Mouse (Mus musculus): ENCODE data around the gene Cldn6. TPM values are rescaled to one million over a fixed set of nuclear protein-coding genes. Genes with fewer than 3 reads are reported as not detected.
A peak's percentile ranks its signal among the peaks of the same experiment; 100 is the strongest.

Cldn6 gene
- polyA plus RNA-seq, 1 experiment from 2014 or later = 2.3 TPM

GRCm38 (mm10) chr17:23700079-23700478 lies 21.0 kb downstream of the Cldn6 start:
- peaks cover 22% of the 10 kb centered on the region for H3K27me3 ChIP-seq (ENCODE audit: control insufficient read depth, insufficient read depth, low read length)
- H3K36me3 ChIP-seq (ENCODE audit: control insufficient read depth, insufficient read depth, low read length) = no peaks in the 10 kb centered on the region
- DNase-seq (ENCODE audit: low spot score, missing footprints) (peak; percentile 93), ATAC-seq (ENCODE audit: low FRiP score) (peak; percentile 96)
- H3K9me3 ChIP-seq (ENCODE audit: control insufficient read depth, low read length) = no peaks in the 10 kb centered on the region
- H3K27ac ChIP-seq (ENCODE audit: low read depth, low read length) = no peak overlapping the region
- under 1% methylated on average over 21 of the region's 28 CpGs for WGBS
- H3K4me3 ChIP-seq (ENCODE audit: low read depth, low read length) = peak overlapping the region; percentile 67
- no peaks in the 10 kb centered on the region; the same call in 1 of the 2 replicates for H3K4me1 ChIP-seq (ENCODE audit: control insufficient read depth, insufficient read depth, low read length)
- peak overlapping the region; percentile 99 for H3K4me2 ChIP-seq
- H3K9ac ChIP-seq (ENCODE audit: low read length) = peak overlapping the region; percentile 54

- Histone ChIP-seq H3K27me3 (ENCODE audit: control insufficient read depth, insufficient read depth, low read length) (peaks cover 18% of the 10 kb centered on the region), H3K9me3 (ENCODE audit: control insufficient read depth, low read length) (no peaks in the 10 kb centered on the region), H3K4me3 (ENCODE audit: low read depth, low read length) (no peak overlapping the region), H3K9ac (ENCODE audit: low read length) (no peak overlapping the region), H3K36me3 (ENCODE audit: control insufficient read depth, insufficient read depth, low read length) (no peaks in the 10 kb centered on the region), H3K27ac (ENCODE audit: low read depth, low read length) (no peak overlapping the region), H3K4me2 (no peak overlapping the region), H3K4me1 (ENCODE audit: control insufficient read depth, insufficient read depth, low read length) (no peaks in the 10 kb centered on the region; the same call in 1 of the 2 replicates)
- WGBS = 88% methylated on average over 9 of the region's 9 CpGs
- no peak for DNase-seq (ENCODE audit: low spot score, missing footprints)
- ATAC-seq (ENCODE audit: low FRiP score) = no peak
These were observed 24.3 kb downstream of the Cldn6 start for GRCm38 (mm10) chr17:23703301-23703700.

DNA sequence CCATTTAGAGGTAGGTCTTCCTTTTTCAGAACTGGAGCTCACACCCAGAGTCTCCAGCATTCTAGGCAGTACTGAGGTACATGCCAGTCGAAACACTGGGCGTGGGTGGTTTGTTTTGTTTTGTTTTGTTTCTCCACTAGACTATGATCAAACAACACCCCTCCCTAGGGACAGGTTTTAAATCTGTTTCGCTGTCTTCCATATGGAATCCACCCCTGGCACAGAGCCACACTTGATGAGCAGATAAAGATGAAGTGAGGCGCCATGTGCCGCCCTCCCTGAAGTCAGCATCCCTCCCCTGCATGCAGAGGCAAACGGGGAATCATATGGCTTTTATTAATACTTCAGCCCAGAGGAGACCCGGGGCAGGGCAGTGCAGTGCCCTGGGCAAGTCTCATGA lies 25.7 kb downstream of the Cldn6 start:
- Histone ChIP-seq H3K9ac (ENCODE audit: low read length) (no peak overlapping the region), H3K36me3 (ENCODE audit: control insufficient read depth, insufficient read depth, low read length) (no peaks in the 10 kb centered on the region), H3K27ac (ENCODE audit: low read depth, low read length) (no peak overlapping the region), H3K4me3 (ENCODE audit: low read depth, low read length) (no peak overlapping the region), H3K27me3 (ENCODE audit: control insufficient read depth, insufficient read depth, low read length) (peaks cover 6% of the 10 kb centered on the region), H3K9me3 (ENCODE audit: control insufficient read depth, low read length) (no peaks in the 10 kb centered on the region), H3K4me1 (ENCODE audit: control insufficient read depth, insufficient read depth, low read length) (no peaks in the 10 kb centered on the region), H3K4me2 (no peak overlapping the region)
- no peak for ATAC-seq (ENCODE audit: low FRiP score)
- 70% methylated on average over 7 of the region's 7 CpGs for WGBS
- no peak for DNase-seq (ENCODE audit: low spot score, missing footprints)

- no peak overlapping the region for H3K4me3 ChIP-seq (ENCODE audit: low read depth, low read length)
- WGBS = 68% methylated on average over 7 of the region's 7 CpGs
- H3K9me3 ChIP-seq (ENCODE audit: control insufficient read depth, low read length) = no peaks in the 10 kb centered on the region
- H3K9ac ChIP-seq (ENCODE audit: low read length) = no peak overlapping the region
- ATAC-seq (ENCODE audit: low FRiP score) (peak; percentile 25; the same call in 1 of the 2 replicates), DNase-seq (ENCODE audit: low spot score, missing footprints) (no peak)
- H3K4me2 ChIP-seq = no peak overlapping the region
- no peaks in the 10 kb centered on the region; the same call in 1 of the 2 replicates for H3K27me3 ChIP-seq (ENCODE audit: control insufficient read depth, insufficient read depth, low read length)
- no peaks in the 10 kb centered on the region for H3K4me1 ChIP-seq (ENCODE audit: control insufficient read depth, insufficient read depth, low read length)
- H3K36me3 ChIP-seq (ENCODE audit: control insufficient read depth, insufficient read depth, low read length) = no peaks in the 10 kb centered on the region
- H3K27ac ChIP-seq (ENCODE audit: low read depth, low read length) = no peak overlapping the region
These were observed 26.6 kb downstream of the Cldn6 start for GRCm38 (mm10) chr17:23705525-23706104.

- Histone ChIP-seq H3K9me3 (ENCODE audit: control insufficient read depth, low read length) (no peaks in the 10 kb centered on the region), H3K4me3 (ENCODE audit: low read depth, low read length) (no peak overlapping the region), H3K4me2 (no peak overlapping the region), H3K27ac (ENCODE audit: low read depth, low read length) (no peak overlapping the region), H3K9ac (ENCODE audit: low read length) (no peak overlapping the region), H3K36me3 (ENCODE audit: control insufficient read depth, insufficient read depth, low read length) (no peaks in the 10 kb centered on the region), H3K4me1 (ENCODE audit: control insufficient read depth, insufficient read depth, low read length) (no peaks in the 10 kb centered on the region), H3K27me3 (ENCODE audit: control insufficient read depth, insufficient read depth, low read length) (no peaks in the 10 kb centered on the region; the same call in 1 of the 2 replicates)
- whole genome bisulfite sequencing = 1% methylated on average over 3 of the region's 3 CpGs
- ATAC-seq (ENCODE audit: low FRiP score) = peak; percentile 74
- peak; percentile 95 for DNase-seq (ENCODE audit: low spot score, missing footprints)
These were observed 27.2 kb downstream of the Cldn6 start for GRCm38 (mm10) chr17:23706212-23706611.

- Histone ChIP-seq H3K4me2 (no peak overlapping the region), H3K4me3 (ENCODE audit: low read depth, low read length) (no peak overlapping the region), H3K9ac (ENCODE audit: low read length) (no peak overlapping the region), H3K27me3 (ENCODE audit: control insufficient read depth, insufficient read depth, low read length) (no peaks in the 10 kb centered on the region), H3K4me1 (ENCODE audit: control insufficient read depth, insufficient read depth, low read length) (no peaks in the 10 kb centered on the region), H3K27ac (ENCODE audit: low read depth, low read length) (no peak overlapping the region), H3K9me3 (ENCODE audit: control insufficient read depth, low read length) (no peaks in the 10 kb centered on the region), H3K36me3 (ENCODE audit: control insufficient read depth, insufficient read depth, low read length) (no peaks in the 10 kb centered on the region)
- 78% methylated on average over 2 of the region's 2 CpGs for WGBS
- ATAC-seq (ENCODE audit: low FRiP score) = no peak
- DNase-seq (ENCODE audit: low spot score, missing footprints) = peak; percentile 33
These were observed 38.0 kb downstream of the Cldn6 start for GRCm38 (mm10) chr17:23717003-23717402.

DNA sequence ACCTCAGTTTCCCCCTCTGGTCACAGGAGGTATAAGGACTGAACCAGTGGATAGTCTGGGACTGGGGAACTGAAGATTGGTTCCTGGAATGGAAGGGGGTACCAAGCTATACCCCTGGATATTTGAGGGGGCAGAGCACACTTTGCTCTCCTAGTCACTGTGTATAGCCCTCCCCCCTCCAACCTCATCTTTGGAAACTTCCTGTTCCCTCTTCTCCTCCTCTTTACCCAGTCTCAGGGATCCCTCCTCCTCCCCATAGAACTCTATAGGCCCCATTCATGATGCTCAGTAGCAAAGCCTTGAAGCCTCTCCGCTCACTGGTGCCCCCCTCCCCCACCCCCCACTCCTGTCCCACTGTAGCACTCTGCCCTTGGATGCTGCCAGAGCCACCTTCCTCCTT lies 40.4 kb downstream of the Cldn6 start:
- Histone ChIP-seq H3K4me1 (ENCODE audit: control insufficient read depth, insufficient read depth, low read length) (no peaks in the 10 kb centered on the region), H3K27me3 (ENCODE audit: control insufficient read depth, insufficient read depth, low read length) (no peaks in the 10 kb centered on the region), H3K4me2 (no peak overlapping the region), H3K9ac (ENCODE audit: low read length) (no peak overlapping the region), H3K27ac (ENCODE audit: low read depth, low read length) (no peak overlapping the region), H3K36me3 (ENCODE audit: control insufficient read depth, insufficient read depth, low read length) (no peaks in the 10 kb centered on the region), H3K4me3 (ENCODE audit: low read depth, low read length) (no peak overlapping the region), H3K9me3 (ENCODE audit: control insufficient read depth, low read length) (no peaks in the 10 kb centered on the region)
- ATAC-seq (ENCODE audit: low FRiP score) = no peak
- 9% methylated on average over 1 of the region's 1 CpGs for WGBS
- DNase-seq (ENCODE audit: low spot score, missing footprints) = no peak

GRCm38 (mm10) chr17:23721886-23722285 lies 42.8 kb downstream of the Cldn6 start:
- 91% methylated on average over 2 of the region's 2 CpGs for WGBS
- Histone ChIP-seq H3K9me3 (ENCODE audit: control insufficient read depth, low read length) (no peaks in the 10 kb centered on the region), H3K27ac (ENCODE audit: low read depth, low read length) (no peak overlapping the region), H3K4me1 (ENCODE audit: control insufficient read depth, insufficient read depth, low read length) (peaks cover 6% of the 10 kb centered on the region; the same call in 1 of the 2 replicates), H3K36me3 (ENCODE audit: control insufficient read depth, insufficient read depth, low read length) (no peaks in the 10 kb centered on the region), H3K4me2 (no peak overlapping the region), H3K9ac (ENCODE audit: low read length) (no peak overlapping the region), H3K4me3 (ENCODE audit: low read depth, low read length) (no peak overlapping the region), H3K27me3 (ENCODE audit: control insufficient read depth, insufficient read depth, low read length) (no peaks in the 10 kb centered on the region)
- DNase-seq (ENCODE audit: low spot score, missing footprints) = no peak
- no peak for ATAC-seq (ENCODE audit: low FRiP score)

DNA sequence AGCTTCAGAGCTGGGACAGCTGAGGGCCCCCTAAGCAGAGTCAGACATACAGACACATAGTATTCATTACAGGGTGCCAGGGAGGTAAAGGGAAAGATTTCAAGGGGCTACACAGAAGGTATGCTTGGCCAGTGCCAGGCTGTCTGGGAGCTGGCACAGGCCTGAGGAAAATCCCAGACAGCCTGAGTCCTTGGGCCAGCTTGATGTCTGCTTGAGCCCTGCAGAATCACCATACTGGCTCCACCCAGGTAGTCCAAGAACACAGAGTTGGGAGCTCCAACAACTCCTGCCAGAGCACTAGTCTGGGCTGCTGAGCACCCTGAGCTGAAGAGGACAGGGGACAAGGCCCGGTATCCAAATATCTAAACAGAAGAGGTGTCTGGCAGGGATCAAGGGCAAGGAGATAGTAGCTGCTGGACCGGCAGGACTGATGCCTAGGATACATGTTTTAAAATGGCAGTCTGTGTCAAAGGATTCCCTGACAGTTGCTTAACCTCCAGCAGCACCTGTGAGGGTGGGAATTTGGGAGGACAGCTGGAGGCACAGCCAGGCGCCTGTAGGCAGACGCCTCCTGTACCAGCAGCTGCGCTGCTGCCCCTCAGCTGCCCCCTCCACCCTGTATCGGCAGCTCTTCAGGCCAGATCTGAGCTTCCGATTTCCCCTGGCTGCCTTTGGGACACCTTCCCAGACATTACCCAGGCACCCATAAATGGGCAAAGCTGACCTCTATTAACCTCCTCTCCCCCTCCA lies 43.5 kb downstream of the Cldn6 start, which contains the start of gene 1520401A03Rik:
Gene 1520401A03Rik, minus strand, starts transcription at position 408 of the 750 bp plus-strand sequence.
- Histone ChIP-seq H3K4me3 (ENCODE audit: low read depth, low read length) (no peak within 1 kb of the TSS), H3K4me2 (no peak within 1 kb of the TSS), H3K9me3 (ENCODE audit: control insufficient read depth, low read length) (no peaks in the 10 kb centered on the region), H3K9ac (ENCODE audit: low read length) (no peak within 1 kb of the TSS), H3K27ac (ENCODE audit: low read depth, low read length) (no peak within 1 kb of the TSS), H3K4me1 (ENCODE audit: control insufficient read depth, insufficient read depth, low read length) (peaks cover 7% of the 10 kb centered on the region; the same call in 1 of the 2 replicates), H3K27me3 (ENCODE audit: control insufficient read depth, insufficient read depth, low read length) (no peaks in the 10 kb centered on the region), H3K36me3 (ENCODE audit: control insufficient read depth, insufficient read depth, low read length) (no peaks in the 10 kb centered on the region)
- ATAC-seq (ENCODE audit: low FRiP score) = no peak
- no peak for DNase-seq (ENCODE audit: low spot score, missing footprints)
- WGBS = 80% methylated on average over 7 of the region's 7 CpGs
